In the genomic region with DNA sequence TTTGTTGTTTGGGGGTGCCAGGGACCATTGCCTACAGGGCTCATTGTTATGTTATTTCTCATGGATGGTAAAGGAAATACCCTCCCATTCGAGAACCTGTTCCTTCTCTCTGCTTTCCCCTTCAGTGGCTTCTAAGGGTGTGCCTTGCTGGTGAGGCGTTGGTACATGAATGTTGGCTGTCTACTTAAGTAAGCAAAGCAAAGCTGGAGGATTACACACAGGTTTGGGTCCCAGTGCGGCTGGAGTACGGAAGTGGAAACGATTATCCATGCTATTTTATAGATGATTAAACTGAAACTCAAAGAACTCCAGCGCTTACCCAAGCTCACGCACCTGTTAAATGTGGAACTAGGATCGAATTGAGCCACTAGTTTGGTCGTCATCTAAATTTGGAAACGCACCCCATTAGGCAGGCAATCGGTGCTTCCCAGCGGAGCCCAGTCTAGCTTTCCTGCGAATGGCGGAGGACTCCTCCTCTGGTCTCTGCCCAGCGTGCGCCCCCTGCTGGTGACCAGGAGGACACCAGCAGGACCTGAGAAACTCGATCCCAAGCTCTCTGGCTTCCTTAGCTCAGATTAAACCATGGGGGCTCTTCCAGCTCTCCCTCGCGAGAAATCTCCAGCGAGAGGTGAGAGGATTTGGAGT, we compare ENCODE assay signal across 8 mouse cellular contexts. TPM values are rescaled to one million over a fixed set of nuclear protein-coding genes. Genes with fewer than 3 reads are reported as not detected.
DNase-seq lines count a peak whose midpoint lies in the region; ATAC-seq and TF ChIP-seq lines count a peak whose summit lies in the region.

No protein-coding gene starts in this region.

- peak; percentile 63 for TF ChIP-seq RAD21 in MEL (IDR thresholded peaks at IDR 0.05; ENCODE audit: low read depth, low read length)

- H3K4me3 ChIP-seq in MEL (ENCODE audit: control insufficient read depth in 1 of 2, insufficient read depth in 1 of 2, low read depth in 2 of 2, low read length in 2 of 2) = peak overlapping the region; percentile 2 to 25; a peak in 1 of 4 replicates
- peak overlapping the region; percentile 52 for H3K4me3 ChIP-seq in cerebellum, adult 2 months (replicated peaks; ENCODE audit: insufficient read depth, low read depth, low read length)
- peak overlapping the region; percentile 40 for H3K4me3 ChIP-seq in lung, embryonic 15.5 days
- H3K4me3 ChIP-seq in olfactory bulb, adult 2 months (ENCODE audit: insufficient read depth, low read depth, low read length) = peak overlapping the region; percentile 26

- no peak overlapping the region for H3K9ac ChIP-seq in MEL (ENCODE audit: control insufficient read depth, low read depth, low read length, poor library complexity, severe bottlenecking)
- H3K9ac ChIP-seq in lung, embryonic 15.5 days = peak overlapping the region; percentile 19; the same call in 1 of the 2 replicates

- H3K9me3 ChIP-seq in MEL (replicated peaks; ENCODE audit: insufficient read depth, low read length) = no peaks in the 10 kb centered on the region
- no peaks in the 10 kb centered on the region for H3K9me3 ChIP-seq in lung, embryonic 15.5 days

- no peak overlapping the region for H3K27ac ChIP-seq in MEL (ENCODE audit: control insufficient read depth, low read depth, low read length)
- no peak overlapping the region for H3K27ac ChIP-seq in cerebellum, adult 2 months (ENCODE audit: insufficient read depth, low read length)
- H3K27ac ChIP-seq in lung, embryonic 15.5 days = peak overlapping the region; percentile 56
- H3K27ac ChIP-seq in olfactory bulb, adult 2 months (ENCODE audit: insufficient read depth, low read depth, low read length) = no peak overlapping the region

- DNase-seq in MEL (ENCODE audit: low read depth, low spot score) = peak; percentile 72
- DNase-seq in cerebellum, adult 2 months = peak; percentile 77 to 83
- peak; percentile 94 for DNase-seq in forelimb bud, embryonic 11.5 days (ENCODE audit: low read depth, low spot score)
- peak; percentile 57 to 85 for DNase-seq in layer of hippocampus, adult 8-10 months (ENCODE audit: low spot score in 2 of 2)
- peak; percentile 28 to 49 for DNase-seq in thymus, adult 18-20 months

- peak; percentile 77 to 82 for ATAC-seq in hematopoietic stem cell, adult 5-6 weeks (replicated peaks in 1 of 2; ENCODE audit: insufficient read depth in 1 of 2, low FRiP score in 2 of 2, low TSS enrichment in 1 of 2, low read depth in 1 of 2, poor library complexity in 2 of 2, severe bottlenecking in 2 of 2)
- ATAC-seq in lung, embryonic 15.5 days (ENCODE audit: borderline replicate concordance, extremely low read depth, low FRiP score, low TSS enrichment) = peak; percentile 73; the same call in 1 of the 2 replicates

- no peaks in the 10 kb centered on the region for H3K4me1 ChIP-seq in MEL (ENCODE audit: control insufficient read depth in 1 of 2, insufficient read depth in 2 of 2, low read length in 2 of 2)
- no peaks in the 10 kb centered on the region; the same call in 1 of the 2 replicates for H3K4me1 ChIP-seq in cerebellum, adult 2 months (ENCODE audit: control insufficient read depth, insufficient read depth, low read length)
- H3K4me1 ChIP-seq in lung, embryonic 15.5 days = peaks cover 25% of the 10 kb centered on the region
- peaks cover 22% of the 10 kb centered on the region for H3K4me1 ChIP-seq in olfactory bulb, adult 2 months (ENCODE audit: control insufficient read depth, insufficient read depth, low read length)

- no peaks in the 10 kb centered on the region; a peak in 1 of 4 replicates for H3K36me3 ChIP-seq in MEL (ENCODE audit: control insufficient read depth in 1 of 2, insufficient read depth in 2 of 2, low read length in 2 of 2)
- no peaks in the 10 kb centered on the region for H3K36me3 ChIP-seq in lung, embryonic 15.5 days

- peak; percentile 78 to 97 (median 83) for TF ChIP-seq CTCF in MEL (IDR thresholded peaks at IDR 0.05 in 2 of 3, conservative IDR thresholded peaks at IDR 0.05 in 1 of 3; ENCODE audit: control insufficient read depth in 1 of 3, insufficient read depth in 1 of 3, low read depth in 2 of 3, low read length in 3 of 3, poor library complexity in 1 of 3, severe bottlenecking in 1 of 3)
- peak; percentile 88 for TF ChIP-seq CTCF in cerebellum, adult 2 months (IDR thresholded peaks at IDR 0.05; ENCODE audit: borderline replicate concordance, insufficient read depth, low read depth, low read length)
- TF ChIP-seq CTCF in olfactory bulb, adult 2 months (IDR thresholded peaks at IDR 0.05; ENCODE audit: insufficient read depth, low read depth, low read length) = peak; percentile 97

- no peak for TF ChIP-seq EP300 in MEL (IDR thresholded peaks at IDR 0.05; ENCODE audit: low read depth in 1 of 2, low read length in 2 of 2)

- 0 out of 4 replicates have a peak, but pooled peaks cover 0 to 2% of the 10 kb centered on the region in 2 experiments for H3K27me3 ChIP-seq in MEL (ENCODE audit: control insufficient read depth in 1 of 2, insufficient read depth in 2 of 2, low read length in 2 of 2)
- no peaks in the 10 kb centered on the region; the same call in 1 of the 2 replicates for H3K27me3 ChIP-seq in cerebellum, adult 2 months (ENCODE audit: control insufficient read depth, insufficient read depth, low read length)
- H3K27me3 ChIP-seq in lung, embryonic 15.5 days = 0 out of 2 replicates have a peak, but pooled peaks cover 8% of the 10 kb centered on the region

- WGBS in cerebellum, adult 2 months = 1% methylated on average over 20 of the region's 20 CpGs
- WGBS in lung, embryonic 15.5 days = under 1% methylated on average over 20 of the region's 20 CpGs
- WGBS in olfactory bulb, adult 2 months = under 1% methylated on average over 20 of the region's 20 CpGs

- TF ChIP-seq POLR2A in MEL (IDR thresholded peaks at IDR 0.05; ENCODE audit: control insufficient read depth in 1 of 2, insufficient read depth in 1 of 2, low read depth in 1 of 2, low read length in 2 of 2, poor library complexity in 1 of 2) = no peak
- TF ChIP-seq POLR2A in cerebellum, adult 2 months (IDR thresholded peaks at IDR 0.05; ENCODE audit: borderline replicate concordance, insufficient read depth, low read length) = no peak
- TF ChIP-seq POLR2A in olfactory bulb, adult 2 months (IDR thresholded peaks at IDR 0.05; ENCODE audit: insufficient read depth, low read depth, low read length) = no peak

- H3K4me2 ChIP-seq in lung, embryonic 15.5 days = peak overlapping the region; percentile 72

- H3K79me2 ChIP-seq in MEL (ENCODE audit: control insufficient read depth, insufficient read depth, low read length, poor library complexity) = no peaks in the 10 kb centered on the region

TF ChIP-seq in MEL, 35 proteins besides CTCF, POLR2A, EP300 and RAD21:
- TF ChIP-seq ZC3H11A (IDR thresholded peaks at IDR 0.05; ENCODE audit: low read depth, low read length) (peak; percentile 60), MEF2A (IDR thresholded peaks at IDR 0.05; ENCODE audit: extremely low read depth, insufficient replicate concordance, low read depth, low read length, poor library complexity, severe bottlenecking) (no peak), SMC3 (IDR thresholded peaks at IDR 0.05; ENCODE audit: low read depth, low read length) (peak; percentile 85)

RNA-seq across cellular contexts. Expression of gene Tlr5, which starts 5.3 kb away (rescaled TPM):
- not detected in 2 replicates for total RNA-seq in MEL (2012; rRNA removed)
- not detected for polyA plus RNA-seq in MEL (2012; ENCODE audit: insufficient read depth in 1 of 2, insufficient read length in 2 of 2, low read depth in 1 of 2, low replicate concordance in 2 of 2, missing spikeins in 1 of 2)
- polyA plus RNA-seq in cerebellum, adult 2 months (2012; rRNA removed) = 0.28 and 0.36 TPM in 2 replicates
- total RNA-seq in hematopoietic stem cell, adult 5-6 weeks (2017) = 1.3 TPM in 1 of 2 replicates, not detected in the other
- total RNA-seq in layer of hippocampus, adult 8-10 months (2022) = under 1 TPM; 0.18 to 0.55 (median 0.38) TPM
- 1.2 and 1.3 TPM in 2 replicates for polyA plus RNA-seq in lung, embryonic 15.5 days (2015; fragmentation: Nextera tagmentation; extraction: Ambion mirVana)
- not detected in 2 replicates for polyA plus RNA-seq in olfactory bulb, adult 2 months (2012; ENCODE audit: insufficient read depth, insufficient read length, low replicate concordance, missing spikeins)

Comparison
In these comparisons a context has a peak if more than half of its experiments do, and no peak if none do; other contexts are left out.
1. DNase-seq: peak in every context shown above with its lines; median percentile 94 in forelimb bud, embryonic 11.5 days; 80 in cerebellum, adult 2 months; 72 in MEL; 71 in layer of hippocampus, adult 8-10 months; 38 in thymus, adult 18-20 months.